Mouse (Mus musculus) cerebellum, postnatal 4 days (tissue): ENCODE data around the gene Med18.
A peak's percentile ranks its signal among the peaks of the same experiment; 100 is the strongest.

Experiments
- DNase-seq, 2 experiments: peaks; one replicate each; pipeline ENCODE4 v3.0.0; 2022; ENCODE audit warnings: low spot score in 2 of 2, mixed read lengths in 1 of 2

Med18 gene

GRCm38 (mm10) chr4:132463430-132464254, at the start of gene Med18:
Gene Med18, minus strand, starts transcription at chr4:132463921.
- peak; percentile 78 to 91 for DNase-seq

- DNase-seq: no peak
Measured at GRCm38 (mm10) chr4:132512080-132512479, 48.4 kb upstream of the Med18 start.

- peak; percentile 90 to 95 for DNase-seq
Measured at GRCm38 (mm10) chr4:132510352-132510798, 46.7 kb upstream of the Med18 start, which contains the start of gene Sesn2. Gene Sesn2, minus strand, starts transcription at chr4:132510501.

GRCm38 (mm10) chr4:132509621-132510296, 46.0 kb upstream of the Med18 start:
- peak; percentile 49 to 65 for DNase-seq

DNA sequence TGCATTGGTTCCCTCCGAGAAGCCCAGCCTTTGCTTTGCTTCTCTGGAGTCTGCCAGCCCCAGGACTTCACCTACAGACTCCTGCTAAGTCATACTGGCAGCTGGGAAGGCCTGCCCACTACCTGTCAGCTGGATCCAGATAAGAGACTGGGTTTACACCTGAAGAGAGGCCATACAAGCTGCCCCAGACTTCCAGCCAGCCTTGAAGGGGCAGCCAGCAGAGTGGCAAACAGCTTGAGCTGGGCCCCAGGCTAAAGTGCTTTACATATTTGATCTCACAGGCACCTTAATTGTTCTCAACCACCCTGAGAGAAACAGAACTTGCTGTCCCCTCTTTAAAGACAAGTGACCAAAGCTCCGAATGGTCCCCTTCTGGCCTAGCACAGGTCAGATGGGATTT, 43.5 kb upstream of the Med18 start:
- DNase-seq: no peak

- DNase-seq: no peak
Measured at GRCm38 (mm10) chr4:132506250-132506649, 42.5 kb upstream of the Med18 start.

DNA sequence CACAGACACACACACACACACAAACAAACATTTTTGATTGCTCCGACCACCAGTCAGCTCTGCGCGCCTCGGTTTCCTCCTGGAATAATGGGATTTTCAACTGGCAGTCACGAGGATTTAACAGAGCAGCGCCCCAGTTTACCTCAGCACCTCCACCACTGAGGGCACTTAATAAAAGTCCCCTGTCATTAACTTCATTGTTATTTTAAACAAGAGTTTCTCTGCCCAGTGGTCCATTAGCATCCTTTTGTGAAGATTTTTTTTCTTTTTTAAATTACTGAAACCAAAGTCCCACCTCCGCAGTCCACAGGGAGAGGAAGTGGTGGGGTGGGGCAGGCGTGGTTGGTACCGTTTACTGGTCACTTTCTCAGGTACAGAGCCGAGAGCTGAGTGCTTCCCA, 42.1 kb upstream of the Med18 start:
- DNase-seq: no peak

DNA sequence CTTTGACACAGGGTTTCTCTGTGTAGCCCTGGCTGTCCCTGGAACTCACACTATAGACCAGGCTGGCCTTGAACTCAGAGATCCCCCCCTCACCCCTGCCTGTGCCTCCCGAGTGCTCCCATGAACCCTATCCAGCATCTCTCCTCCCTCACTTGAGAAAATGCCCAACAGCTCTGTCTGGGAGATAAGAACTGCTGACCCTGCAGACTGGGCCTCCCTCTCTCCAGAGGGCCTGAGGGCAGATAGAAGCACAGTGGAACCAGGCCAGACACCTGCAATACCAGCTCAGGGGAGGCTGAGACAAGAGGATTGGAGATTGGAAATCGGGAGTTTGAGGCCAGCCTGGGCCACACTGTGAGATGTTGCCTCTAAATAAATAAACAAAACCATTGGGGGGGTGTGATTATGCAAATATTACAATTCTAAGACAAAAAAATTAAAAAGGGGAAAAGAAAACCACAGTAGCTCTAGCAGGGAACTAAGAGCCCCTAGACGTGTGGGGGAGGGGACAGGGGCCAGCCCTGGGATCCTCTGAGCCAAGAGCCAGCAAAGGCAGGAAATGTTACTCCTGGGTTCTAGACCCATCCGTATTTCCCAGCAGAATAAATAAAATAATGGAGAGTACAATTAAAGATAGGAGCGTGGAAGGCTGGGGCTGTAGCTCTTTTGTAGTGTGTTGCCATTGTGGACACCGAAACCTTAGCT, 41.5 kb upstream of the Med18 start:
- DNase-seq: no peak

DNA sequence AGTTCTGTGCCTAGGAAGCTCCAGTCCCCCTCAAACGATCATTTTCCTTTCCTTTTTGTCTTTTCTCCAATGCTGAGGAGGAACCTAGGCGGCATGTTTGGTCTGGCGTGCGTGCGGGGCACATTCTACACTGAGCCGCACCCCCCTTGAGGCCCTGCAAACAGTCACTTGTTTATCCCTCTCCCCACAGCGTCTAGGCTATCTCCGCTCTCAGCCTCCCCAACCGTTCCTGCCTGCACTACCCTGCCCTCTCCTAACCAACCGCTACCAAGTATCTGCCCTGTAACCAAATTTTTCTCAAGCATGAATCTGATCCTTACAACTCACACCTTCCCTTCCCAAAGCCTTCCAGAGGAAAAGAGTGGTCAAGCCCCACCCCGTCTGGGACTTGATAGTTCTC, 39.6 kb upstream of the Med18 start:
- no peak for DNase-seq

DNA sequence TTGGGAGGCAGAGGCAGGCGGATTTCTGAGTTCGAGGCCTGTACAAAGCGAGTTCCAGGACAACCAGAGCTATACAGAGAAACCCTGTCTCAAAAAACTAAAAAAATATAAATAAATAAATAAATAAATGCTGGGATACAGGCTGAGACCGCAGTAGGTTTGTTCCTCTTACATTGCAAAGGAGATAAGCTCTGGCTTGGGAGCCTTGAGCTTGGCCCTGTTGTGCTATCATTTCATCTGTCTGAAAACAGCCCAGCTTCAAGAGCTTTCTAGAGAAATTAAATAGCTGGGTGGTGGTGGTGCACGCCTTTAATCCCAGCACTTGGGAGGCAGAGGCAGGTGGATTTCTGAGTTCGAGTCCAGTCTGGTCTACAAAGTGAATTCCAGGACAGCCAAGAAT, 37.9 kb upstream of the Med18 start:
- DNase-seq: no peak

DNA sequence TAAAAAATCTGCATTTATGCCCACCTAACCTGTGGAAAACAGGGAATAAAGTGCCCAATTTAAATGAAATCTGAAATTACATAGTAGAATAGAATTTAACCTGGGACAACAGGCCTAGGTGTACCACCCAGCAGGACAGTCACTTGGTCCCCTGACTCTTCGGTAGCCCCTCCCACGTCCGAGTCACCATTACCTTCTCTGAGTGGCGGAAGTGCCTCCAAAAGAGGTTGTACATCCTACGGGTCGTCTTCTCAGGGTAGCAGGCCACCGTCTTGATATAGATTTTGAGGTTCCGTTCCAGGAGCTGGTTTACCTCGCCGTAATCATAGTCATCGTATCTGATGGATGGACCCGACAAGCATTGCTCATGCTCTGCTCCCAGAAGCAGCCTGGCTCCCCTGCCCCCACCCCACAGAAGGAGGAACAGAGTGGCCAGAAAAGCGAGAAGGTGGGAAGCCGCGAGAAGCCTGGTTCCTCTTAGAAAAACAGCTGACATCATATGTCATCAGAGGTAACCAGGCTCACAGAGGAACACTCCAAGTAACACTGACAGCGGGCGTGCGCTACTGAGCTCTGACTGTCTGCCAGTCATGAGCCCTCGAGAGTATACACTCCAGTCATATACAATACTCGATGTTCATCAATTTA, 30.7 kb upstream of the Med18 start:
- DNase-seq: no peak

DNA sequence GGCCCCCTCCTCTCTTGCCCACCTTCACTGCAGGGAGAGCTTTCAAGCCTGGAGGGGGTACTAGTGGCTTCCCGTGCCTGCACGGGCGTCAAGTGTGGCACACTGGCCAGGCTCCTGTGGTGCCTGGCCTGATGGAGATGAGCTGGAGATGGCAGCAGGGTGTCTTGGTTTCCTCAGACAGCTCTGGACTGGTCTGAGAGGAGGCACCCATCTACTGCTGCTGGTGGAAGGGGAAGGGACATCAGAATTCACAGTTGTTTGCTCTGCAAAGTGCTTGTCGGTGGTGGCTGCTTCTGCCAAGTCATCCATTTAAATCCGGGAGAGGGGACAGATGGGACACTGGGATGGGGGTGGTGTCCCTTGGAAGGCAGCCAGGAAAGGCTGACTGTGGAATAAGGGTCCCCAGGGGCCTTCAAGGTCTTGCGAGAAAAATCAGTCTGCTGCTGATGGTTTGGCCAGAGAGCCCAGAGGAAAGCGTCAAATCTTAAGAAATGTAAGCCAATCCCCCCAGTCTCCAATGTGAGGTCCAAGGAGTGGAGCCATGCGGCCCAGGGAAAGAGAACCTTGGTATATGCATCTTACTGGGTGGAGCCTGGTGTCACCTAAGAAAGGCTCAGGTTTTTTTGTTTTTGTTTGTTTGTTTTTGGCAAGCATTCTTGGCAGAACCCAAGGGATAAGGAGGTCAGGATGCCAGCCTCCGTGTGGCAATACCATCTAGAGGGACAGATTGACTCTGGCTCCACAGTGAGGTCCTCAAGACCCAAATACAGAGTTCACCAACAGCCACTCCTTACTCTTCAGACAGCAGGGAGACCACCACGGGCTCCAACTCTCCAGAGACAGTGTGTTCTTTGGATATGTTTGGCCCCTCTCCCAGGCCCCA, 28.7 kb upstream of the Med18 start:
- DNase-seq: peak in 1 of 2 experiments; percentile 80

DNA sequence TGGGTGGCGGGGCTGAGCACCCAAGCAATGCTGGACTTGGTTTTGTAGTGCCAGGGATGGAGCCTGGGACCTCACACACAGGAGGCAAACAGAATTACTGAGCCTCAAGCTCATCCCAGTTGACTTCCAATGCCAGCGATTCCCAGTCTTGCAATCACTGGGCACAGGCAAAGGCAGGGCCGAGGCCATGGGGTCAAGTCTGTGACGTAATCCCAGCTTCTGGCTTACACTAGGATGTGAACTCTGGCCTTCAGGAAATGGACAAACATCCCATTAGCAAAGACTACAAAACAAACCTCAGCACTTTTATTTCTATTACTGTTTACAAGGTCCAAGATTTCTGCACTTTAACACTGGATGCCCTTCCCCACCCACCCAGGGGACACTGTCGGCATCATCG, 28.0 kb upstream of the Med18 start:
- peak in 1 of 2 experiments; percentile 4 for DNase-seq

DNA sequence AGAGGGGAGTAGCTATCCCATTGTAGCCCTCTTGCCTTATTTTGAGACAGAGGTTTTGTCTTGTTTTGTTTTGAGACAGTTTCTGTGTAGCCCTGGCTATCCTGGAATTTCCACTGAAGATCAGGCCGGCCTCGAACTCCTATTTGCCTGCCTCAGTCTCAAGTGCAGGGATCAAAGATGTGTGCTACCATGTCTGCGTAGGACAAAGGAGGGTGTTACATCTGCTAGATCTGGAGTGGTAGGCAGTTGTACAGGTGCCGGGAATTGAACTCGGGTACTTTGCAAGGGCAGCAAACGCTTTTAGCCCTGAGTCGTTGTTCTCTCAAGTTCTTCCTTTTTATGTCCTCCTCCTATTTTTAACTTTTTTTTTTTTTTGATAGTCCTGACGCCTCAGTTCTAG, 27.3 kb upstream of the Med18 start:
- no peak for DNase-seq

DNA sequence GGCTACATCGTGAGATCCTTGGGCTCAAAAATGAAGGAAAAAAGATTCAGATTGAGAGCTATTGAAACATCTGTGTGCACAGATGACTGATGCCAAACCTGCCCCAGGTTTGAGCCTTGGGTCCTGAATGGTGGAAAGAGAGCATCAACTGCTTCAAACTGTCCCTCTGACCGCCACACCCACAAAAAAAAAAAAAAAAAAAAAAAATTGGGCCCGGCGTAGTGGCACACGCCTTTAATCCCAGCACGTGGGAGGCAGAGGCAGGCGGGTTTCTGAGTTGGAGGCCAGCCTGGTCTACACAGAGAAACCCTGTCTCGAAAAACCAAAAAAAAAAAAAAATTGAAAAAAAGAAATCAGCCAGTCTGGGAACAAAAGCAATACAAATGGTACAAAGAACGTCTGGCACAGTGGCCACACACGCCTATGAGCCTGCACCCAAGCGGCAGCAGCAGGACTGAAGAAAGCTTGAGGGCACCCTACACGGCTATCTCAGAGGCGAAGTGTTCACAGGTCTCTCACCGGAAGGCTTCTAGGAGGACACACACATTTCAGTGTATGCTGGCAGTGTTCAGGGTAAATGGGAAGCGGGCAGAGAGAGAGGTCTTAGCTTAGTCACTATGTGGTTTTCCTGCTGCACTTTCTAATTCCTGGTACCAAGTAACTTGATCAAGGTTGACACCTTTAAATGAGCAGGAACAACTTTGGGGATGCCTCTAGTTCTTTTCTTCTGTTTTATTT, 26.7 kb upstream of the Med18 start:
- no peak for DNase-seq

DNA sequence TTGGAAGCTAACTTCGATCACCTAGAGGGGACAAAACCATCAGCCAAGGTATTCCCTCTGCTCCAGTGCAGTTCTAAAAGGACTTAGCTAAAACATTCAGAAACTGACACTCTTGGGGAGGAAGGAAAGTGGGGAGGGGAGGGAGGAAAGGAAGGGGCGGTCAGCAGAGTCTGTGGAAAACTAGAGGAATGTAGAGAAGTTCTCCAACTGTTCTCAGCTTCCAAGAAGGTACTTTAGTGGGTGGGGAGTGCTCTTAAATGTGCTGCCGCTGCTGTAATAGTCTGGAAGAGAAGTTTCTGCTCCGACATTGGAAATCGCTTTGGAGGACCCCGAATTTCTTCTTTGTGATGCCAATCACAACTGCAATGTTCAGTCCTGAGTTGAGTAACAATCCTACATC, 25.3 kb upstream of the Med18 start:
- no peak for DNase-seq

GRCm38 (mm10) chr4:132488521-132488920, 24.8 kb upstream of the Med18 start:
- no peak for DNase-seq

- DNase-seq: no peak
Measured at GRCm38 (mm10) chr4:132484820-132485219, 21.1 kb upstream of the Med18 start.

GRCm38 (mm10) chr4:132484231-132484630, 20.5 kb upstream of the Med18 start:
- DNase-seq: no peak

- no peak for DNase-seq
Measured at GRCm38 (mm10) chr4:132482956-132483608, 19.4 kb upstream of the Med18 start.
